Mouse (Mus musculus): ENCODE data around the gene Krt36.

DNA sequence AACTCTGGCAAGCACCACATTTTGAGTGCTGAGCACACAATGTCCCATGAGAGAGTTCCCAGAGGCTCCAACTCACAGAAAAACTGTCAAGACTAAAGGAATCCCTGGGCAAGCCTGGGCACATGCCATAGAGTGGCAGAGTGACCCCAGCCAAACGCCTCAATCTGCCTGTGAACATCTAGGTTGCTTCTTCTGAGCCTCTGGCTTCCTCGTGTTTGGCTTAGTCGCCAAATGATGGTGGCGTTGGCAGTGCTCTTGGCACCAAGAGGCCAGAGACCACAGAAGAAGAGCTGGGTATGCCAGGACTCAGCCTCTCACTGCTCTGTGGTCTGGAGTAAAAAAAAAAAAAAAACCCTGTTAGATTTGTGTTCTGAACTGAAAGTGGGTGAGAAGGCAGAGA lies 5.0 kb downstream of the Krt36 start:
- TF ChIP-seq CTCF (IDR thresholded peaks at IDR 0.05; ENCODE audit: low read depth) (no peak), EP300 (IDR thresholded peaks at IDR 0.05; ENCODE audit: low read depth) (no peak)

Data from liver, postnatal 0 days (tissue).